Mouse (Mus musculus): ENCODE measurements around the gene Trub2.

Trub2 gene

DNA sequence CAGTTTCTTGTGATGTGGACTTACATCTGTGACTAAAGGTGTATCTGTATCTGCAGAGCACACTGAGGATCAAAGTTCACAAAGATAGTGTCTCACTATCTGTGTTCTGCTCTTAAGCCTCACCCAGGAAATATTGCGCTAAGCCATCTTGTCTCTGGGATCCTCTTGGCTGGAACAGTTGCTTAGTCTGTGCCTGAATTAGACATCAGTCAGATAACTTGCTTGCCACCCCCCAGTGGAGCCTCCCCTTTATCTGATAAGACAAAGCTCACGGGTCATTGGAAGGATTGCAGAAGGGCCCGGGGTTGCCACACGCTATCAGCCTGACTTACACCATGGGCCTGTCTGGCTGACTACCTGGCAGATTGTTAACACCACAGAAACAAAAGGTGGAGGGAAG lies 15.0 kb downstream of the Trub2 start:
- no peak for DNase-seq (ENCODE audit: low spot score)

DNA sequence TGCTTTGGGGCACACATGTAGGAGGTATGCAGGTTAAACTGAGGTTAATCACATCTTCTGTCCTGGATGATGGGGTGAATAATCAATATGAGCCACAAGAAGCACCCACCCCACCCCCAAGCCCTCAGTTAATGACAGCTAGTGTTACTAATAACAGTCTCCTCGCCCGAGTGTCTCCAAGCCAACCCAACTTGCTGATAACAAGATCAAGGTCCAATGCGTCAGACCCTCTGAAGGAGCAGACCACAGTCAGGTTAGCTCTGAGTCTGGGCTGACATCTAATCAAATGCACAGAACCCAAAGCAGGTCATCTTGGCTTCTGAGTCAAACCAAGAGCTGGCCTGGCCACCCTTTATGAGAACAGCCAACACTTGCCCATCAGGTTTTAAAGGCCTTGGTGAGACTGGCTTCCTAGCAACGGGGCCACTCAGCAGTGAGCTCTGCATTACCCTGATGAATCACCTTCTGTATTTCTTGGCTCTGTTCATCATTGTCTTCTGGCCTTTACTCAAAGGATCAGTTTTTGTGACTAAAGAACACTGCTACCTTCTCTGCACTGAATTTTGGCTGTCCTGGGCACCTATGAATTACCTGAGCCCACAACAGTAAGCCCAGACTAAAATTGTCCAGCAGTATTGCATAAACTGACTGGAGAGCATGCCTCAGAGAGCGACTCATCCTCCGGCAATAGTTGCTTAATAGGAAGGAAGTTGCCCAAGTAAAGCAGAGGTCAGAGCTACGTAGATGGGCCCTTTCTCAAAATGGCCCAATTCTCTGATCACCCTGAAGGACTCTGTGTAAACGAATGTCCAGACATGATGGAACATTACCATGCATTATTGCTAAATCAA lies 16.5 kb downstream of the Trub2 start:
- no peak for DNase-seq (ENCODE audit: low spot score)

DNA sequence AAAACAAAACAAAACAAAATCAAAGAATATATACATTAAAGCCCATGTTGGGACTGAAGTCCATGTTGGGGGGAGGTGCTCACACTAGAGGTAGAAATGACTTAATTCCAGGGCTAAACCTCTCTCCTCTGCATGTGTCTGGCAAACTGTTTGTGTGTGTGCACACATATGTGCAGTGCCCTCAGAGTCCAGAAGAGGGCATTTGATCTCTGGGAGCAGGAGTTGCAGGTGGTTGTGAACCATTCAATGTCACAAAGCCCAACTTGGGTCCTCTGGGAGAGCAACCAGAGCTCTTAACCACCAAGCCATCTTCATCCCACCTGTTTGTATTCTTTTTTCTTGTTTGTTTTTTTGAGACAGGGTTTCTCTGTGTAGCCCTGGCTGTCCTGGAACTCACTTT lies 18.1 kb downstream of the Trub2 start:
- no peak for DNase-seq (ENCODE audit: low spot score)

DNA sequence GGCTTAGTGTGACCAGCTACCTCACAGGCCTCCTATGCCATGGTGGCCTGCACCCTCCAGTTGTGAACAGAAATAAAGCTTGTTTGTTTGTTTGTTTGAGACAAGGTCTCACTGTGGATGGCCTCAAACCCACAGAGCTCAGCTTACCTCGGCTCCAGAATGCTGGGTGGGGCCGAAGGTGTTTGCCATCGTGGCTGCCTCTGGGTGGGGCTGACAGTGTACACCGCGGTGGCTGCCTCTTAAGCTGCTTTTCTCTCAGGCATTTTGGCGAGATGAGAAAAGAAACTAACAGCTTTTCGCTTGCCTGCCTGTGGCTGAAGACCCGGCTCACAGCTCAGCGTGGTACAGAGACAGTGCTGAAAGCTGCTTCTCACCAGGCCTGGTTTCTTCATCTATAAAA lies 19.4 kb downstream of the Trub2 start:
- no peak for DNase-seq (ENCODE audit: low spot score)

DNA sequence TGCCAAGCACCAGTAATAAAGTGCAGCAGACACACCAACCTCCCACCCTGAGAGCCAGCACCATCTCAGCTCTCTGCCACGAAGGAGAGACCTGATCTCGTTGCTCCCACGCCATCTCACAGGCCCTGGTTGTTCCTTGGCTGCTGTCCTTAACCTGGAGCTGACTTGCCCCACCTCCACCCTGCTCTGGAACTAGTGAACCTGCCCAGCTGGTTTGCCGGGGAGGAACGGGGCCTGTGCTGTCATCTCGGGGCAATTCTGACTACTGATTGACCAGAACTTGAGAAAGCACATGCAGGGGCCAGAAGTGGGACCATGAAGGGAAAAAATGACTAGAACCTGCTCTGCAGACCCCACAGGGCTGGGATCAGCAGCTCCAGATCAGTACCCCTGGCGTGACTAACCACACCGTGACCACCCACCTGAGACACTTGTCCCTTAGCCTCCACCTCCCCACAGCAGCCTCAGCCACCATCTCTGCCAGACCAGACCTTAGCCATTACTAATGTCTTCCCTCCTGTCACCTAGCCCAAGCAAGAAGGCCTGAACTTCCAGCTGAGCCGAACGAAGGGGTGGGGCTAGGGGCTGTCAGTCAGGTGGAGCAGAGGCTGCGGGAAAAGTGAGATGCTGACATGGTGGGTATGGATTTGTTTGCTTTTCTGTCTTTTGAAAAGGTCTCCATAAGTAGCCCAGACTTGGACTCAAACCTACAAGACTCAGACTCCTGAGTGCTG lies 20.2 kb downstream of the Trub2 start:
- DNase-seq (ENCODE audit: low spot score), result no peak

DNA sequence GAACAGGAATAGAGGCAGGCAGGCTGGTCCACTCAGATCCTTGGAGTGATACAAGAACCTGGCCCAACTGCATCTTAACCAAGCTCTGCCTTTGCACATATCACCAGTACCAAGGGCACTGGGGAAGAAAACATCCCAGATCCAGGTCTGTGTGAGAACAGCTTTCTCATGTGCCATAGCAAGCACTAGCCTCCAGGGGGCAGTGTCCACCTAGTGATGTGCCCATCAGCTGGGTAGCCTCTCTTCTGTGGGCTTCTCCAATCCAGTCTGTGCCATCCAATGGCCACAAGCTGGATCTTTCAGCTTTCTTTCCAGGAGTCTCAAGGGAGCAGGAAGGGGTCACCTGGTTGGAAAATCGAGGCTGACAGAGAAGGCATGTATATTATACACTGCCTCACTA lies 23.5 kb downstream of the Trub2 start:
- DNase-seq (ENCODE audit: low spot score), result peak; percentile 70

DNA sequence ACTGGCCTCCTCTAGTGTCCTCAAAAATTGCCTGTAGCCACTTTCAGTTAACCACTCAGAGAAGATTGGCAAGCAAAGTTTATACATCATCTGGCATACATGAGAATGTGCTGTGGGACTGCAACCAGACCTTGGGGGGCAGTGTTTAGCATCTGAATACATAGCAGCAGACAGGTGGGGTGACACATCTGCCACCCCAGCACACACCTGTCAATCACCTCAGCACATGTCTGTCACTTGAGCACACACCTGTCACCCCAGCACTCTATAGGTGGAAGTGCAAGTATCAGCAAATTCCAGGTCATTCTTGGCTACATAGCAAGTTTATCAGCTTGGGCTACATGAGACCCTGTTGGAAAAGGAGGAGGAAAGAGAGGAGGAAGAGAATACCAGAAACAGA lies 32.6 kb downstream of the Trub2 start:
- no peak for DNase-seq (ENCODE audit: low spot score)

DNA sequence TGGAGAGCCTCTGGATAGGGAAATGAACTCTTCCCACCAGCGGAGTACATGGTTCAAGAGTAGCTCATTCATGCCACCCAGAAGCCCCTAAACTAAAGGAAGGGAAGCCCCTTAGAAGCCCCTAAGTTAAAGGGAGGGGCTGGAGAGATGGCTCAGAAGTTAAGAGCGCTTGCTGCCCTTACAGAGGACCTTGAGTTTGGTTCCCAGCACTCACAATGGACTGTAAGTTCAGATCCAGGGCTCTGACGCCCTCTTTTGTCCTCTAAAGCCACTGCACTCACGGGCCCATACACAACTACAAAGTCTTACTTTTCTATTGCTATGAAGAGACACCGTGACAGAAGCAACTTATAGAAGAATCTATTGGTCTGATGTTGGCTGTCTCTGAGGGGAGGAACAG lies 35.9 kb downstream of the Trub2 start:
- no peak for DNase-seq (ENCODE audit: low spot score)

DNA sequence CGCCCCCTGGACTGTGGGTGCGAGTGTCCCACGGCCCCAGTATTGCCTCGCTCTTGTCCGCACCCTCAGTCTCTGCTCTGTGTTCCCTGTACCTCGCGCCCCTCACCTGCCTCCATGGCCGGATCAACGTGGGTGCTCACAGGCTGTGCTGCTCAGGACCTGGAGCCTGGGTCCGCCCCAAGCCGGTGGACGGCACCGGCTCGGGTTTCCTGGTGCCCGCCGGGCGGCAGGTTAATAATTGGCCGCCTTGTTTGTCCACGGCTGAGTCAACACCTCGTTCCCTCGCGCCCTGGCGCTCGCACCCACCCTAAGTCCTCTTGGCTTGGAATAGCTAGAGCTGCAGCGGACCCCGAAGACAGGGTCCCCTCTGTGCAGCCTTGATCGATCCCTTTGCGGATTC lies 36.8 kb downstream of the Trub2 start, which contains the start of gene Gm13420:
Gm13420 (minus strand) TSS at position 189 of the 400 bp plus-strand sequence.
- DNase-seq (ENCODE audit: low spot score), result no peak

DNA sequence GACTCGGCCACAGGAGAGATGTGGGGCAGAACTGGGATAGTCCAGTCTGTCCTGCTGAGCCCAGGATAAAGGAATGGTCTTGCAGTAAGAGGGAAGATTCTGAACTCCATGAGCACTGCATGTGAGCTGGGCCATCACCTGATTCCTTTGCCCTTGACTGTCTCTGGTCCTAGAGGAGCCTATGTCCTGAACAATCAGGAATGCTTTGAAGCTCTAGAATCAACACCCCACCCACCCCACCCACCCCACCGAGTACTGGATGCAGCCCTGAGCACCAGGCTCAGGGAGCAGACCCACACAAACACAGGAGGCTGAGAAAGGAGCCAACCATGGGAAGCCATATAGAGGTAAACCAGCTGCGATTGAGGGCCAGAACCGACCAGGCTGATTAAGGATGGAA lies 39.8 kb downstream of the Trub2 start:
- DNase-seq (ENCODE audit: low spot score), result no peak

DNA sequence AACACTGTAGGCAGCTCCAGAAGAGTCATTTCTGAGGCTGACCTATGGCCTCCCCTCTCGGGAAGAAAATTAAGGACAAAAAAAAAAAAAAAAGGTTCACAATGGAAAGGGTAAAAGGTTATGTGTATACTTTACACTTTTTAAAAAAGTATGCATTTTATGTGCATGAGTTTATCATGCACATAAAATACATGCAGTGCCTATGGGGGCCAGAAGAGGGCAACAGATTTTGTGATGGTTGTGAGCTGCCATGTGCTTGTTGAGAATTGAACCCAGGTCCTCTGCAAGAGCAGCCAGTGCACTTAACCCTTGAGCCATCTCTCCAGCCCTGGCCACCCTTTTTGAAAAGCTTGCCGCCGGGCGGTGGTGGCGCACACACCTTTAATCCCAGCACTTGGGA lies 40.5 kb downstream of the Trub2 start:
- DNase-seq (ENCODE audit: low spot score), result no peak

DNA sequence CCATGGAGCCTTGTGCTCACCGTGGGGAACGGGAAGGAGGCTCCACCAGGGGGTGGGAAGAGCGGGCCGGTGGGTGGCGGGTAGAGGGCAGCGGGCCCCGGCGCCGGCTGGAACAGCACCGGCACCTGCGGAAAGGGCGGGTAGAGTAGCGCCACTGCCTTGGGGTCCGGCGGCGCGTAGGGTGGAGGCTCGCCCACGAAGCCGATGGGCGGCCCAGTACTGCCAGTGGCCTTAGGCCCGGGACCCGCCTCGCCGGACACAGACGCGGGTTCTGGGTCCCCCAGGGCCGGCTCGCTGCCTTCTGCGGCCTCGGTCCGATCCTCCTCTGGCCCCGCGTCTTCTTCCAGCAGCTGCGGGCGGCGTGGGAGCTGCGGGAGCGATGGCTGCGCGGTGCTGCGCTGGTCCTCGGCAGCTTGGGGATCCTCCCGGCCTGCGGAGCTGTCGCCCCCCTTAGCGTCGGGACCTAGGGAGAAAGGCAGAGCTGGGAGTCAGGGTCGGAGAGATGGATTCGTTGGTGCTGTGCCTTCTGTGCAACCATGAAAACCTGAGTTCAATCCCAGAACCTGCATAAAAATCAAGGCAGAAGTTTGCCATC lies 41.0 kb downstream of the Trub2 start:
- DNase-seq (ENCODE audit: low spot score), result peak; percentile 19

DNA sequence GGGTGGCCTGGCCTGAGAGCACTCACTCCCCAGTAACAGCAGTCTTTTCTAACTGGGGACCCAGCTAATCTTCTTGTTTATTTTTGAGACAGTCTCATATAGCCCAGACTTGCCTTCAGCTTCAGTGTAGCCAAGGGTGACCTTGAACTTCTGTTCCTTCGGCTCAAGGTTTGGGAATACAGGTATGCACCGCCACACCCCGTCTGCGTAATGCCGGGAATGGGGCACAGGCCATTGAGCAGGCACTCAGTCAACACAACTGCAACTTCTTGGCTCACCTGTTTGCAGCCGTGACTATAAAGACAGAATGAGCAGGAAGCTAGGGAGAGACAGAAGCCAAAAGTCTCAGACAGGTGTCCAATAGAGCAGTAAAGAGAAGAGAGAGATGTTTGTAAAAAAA lies 44.0 kb downstream of the Trub2 start:
- DNase-seq (ENCODE audit: low spot score), result no peak

DNA sequence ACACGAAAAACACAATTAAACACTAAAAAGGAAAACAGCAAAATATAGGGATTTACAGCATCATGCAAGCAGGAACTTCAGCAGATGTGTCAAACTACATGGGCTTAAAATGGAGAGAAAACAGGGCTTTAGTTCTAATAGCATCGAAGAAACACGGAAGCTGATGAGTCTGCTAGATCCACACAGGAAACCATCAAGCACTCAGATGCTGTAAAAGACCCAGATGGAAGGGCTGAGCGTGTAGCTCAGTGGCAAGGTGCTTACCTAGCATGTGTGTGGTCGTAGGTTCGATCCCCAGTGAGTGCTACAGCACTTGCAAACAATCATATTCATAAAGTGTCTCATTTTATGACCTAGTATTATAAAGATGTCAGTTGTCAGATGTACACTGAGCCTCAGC lies 47.1 kb downstream of the Trub2 start:
- DNase-seq (ENCODE audit: low spot score), result no peak

DNA sequence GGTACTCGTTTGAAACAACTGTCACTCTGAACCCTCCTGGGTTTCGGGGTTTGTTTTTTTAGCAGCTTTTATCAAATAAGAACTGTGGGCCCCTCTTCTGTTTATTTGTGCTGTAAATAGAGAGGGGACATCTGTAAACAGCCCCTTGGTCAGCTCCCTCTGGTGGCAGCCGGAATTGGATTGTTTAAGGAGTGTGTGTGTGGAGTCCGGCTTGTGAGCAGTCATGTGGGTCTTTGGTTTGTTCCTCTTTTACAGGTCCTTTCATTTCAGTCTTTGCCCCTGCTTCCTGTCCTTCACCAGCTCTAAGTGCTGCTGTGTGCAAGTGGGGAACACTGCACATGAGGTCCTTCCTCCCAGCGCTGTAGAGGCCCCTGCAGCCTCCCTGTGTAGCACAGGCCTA lies 48.9 kb downstream of the Trub2 start:
- DNase-seq (ENCODE audit: low spot score), result no peak

DNA sequence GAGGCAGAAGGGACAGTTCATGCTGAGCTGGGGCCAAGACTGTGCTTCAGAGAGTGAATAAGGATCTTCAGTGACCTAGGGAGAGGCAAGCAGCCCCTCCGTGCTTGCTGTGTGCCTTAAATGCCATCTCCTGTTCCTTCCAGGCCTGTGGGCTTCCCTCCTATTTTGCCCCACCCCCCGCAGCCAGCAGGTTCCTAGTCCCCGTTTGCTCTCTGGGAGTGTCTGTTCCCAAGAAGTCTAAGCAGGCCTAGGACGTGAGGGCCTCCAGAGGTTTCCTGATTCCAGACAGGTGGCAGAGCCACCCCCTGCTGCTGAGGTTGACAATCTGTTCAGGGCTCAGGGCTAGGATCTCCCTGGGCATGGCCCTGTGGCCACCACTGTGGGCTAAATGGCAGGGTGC lies 49.5 kb downstream of the Trub2 start:
- DNase-seq (ENCODE audit: low spot score), result no peak

DNA sequence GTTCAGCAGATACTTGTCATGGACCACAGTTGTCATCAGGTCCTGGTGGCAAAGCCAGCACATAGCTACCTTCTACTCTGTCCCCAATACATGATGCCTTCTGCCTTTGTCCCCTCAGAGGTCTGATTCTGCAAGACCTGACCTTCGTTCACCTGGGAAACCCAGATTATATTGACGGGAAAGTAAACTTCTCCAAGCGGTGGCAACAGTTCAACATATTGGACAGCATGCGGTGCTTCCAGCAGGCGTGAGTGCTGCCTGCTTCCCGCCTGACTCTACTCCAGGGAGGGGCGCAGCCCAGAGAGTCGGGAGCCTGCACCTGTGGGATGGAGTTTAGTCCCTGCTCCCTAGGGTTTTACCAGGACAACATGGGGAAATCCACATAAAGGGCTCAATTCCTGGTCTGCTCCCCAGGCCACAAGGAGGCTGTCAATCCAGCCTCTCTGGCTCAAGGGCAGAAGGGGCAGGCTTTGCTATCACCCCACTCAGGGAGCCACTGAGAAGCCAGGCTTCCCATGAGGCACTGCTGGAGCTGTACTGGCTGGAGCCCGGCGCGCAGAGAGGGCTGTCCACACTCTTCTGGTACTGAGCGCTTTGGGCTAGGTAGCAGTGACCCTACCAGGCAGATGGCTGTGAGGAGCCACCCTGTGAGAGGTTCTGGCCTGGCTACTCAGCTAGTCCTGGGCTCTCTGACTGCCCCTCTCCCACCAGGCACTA lies 50.9 kb downstream of the Trub2 start:
- DNase-seq (ENCODE audit: low spot score), result no peak

DNA sequence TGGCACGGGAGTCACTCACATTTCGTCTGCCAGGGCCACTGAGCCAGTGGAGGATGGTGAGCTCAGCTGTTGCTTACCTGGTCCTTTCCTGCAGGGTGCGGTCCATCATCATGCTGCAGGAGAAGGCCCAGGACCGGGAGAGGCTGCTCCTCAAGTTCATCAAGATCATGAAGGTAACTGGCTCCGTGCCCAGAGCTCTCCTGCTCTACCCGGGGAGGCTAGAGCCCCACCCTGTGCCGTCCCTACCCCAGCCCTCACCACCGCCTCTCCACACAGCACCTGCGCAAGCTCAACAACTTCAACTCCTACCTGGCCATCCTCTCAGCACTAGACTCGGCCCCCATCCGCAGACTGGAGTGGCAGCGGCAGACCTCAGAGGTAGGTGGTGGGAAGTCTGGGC lies 52.6 kb downstream of the Trub2 start:
- no peak for DNase-seq (ENCODE audit: low spot score)

DNA sequence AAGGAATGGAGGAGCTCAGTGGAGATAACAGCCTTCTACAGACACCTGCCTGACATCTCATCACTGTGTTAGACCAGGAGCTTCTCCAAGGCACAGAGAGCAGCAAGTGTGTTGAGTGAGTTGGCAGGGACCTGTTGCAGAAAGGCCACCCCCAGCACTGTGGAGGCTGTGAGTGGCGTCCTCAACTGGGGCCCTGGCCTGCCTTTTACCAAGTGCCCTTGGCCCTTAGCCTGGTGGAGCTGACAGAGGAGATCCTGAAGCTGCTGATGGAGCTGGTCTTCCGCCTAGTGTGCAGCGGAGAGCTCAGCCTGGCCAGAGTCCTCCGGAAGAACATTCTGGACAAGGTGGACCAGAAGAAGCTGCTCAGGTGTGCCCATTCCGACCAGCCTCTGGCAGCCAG lies 55.0 kb downstream of the Trub2 start:
- no peak for DNase-seq (ENCODE audit: low spot score)

DNA sequence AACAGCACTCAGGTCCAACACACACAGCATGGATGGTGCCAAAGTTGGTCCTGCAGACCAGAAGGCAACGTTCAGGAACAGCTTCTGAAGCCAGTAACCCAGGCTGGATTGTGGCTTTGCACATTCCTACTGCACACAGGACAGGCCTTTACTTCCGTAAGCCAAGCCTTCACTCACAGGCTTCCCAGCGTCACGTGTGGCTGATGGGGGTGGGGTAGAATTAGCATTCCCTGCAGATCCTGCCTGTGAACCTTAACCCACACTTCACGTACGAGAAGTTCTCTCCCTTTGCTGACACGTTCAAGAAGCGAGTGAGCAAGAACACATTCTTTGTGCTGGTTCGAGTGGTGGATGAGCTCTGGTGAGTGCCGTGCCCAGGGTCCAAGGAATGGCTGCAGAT lies 55.7 kb downstream of the Trub2 start:
- DNase-seq (ENCODE audit: low spot score), result no peak

DNA sequence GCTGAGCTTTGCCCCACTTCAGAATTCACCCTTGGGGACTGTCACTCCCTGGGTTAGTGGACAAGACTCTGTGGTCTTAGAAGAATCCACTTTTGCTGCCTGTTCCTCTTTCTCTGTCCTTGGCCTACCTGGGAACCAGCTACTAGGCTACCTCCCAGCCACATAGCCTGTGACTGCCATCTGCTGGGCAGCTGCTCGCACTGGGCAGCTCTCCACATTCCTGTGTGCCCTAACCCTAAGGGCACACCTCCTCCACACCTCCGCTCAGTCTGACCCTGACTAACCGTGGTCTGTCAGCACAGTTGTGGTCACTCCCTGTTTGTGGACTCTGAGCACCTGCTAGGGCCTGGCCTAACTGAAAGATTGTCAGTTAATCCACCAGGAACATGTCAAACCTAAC lies 56.8 kb downstream of the Trub2 start:
- DNase-seq (ENCODE audit: low spot score), result peak; percentile 51

DNA sequence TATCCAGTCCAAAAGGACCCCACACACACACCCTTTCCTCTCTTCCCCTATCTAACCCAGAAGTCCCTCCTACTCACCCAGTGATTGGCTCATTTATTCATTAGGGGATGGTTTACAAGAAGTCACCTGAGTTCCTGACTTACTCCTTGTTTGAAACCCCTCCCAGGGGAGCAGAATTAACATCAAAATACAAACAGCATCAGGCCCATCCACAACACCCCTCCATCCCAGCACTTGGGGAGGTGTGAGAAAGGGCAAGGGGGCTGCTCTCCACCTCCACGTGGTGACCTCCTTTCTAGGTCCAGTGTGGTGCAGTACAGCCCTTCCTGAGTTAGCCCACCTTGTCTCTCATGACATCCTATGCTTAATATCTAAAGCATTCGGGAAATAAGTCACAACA lies 58.8 kb downstream of the Trub2 start:
- no peak for DNase-seq (ENCODE audit: low spot score)
